Mouse (Mus musculus) c-Kit-positive CD71-positive TER-119-negative erythroid progenitor cells, embryonic 14.5 days (primary cell): ENCODE measurements around the gene B230217C12Rik.

Source experiments
- DNase-seq: peaks from one replicate; pipeline ENCODE4 v3.0.0-alpha.2; 2013; ENCODE audit warnings: low read depth

B230217C12Rik gene

GRCm38 (mm10) chr11:97840539-97840954, at the start of gene B230217C12Rik:
TSS of gene B230217C12Rik (plus strand) at chr11:97840780.
- no peak for DNase-seq

DNA sequence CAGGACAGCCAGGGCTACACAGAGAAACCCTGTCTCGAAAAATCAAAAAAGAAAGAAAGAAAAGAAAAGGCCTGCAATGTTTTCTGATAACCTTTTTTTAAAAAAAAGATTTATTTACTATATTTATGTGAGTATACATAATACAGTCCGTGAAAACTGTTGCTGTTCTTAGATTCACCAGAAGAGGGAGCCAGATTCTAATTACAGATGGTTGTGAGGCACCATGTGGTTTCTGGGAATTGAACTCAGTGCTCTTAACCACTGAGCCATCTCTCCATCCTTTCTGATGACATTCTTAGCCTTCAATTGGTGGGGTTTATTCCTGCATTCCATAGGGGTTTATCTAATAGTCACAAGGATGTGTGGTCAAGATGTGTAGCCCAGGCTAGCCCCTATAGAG, 47.4 kb upstream of the B230217C12Rik start:
- DNase-seq: peak; percentile 80

GRCm38 (mm10) chr11:97796910-97797309, 43.7 kb upstream of the B230217C12Rik start:
- peak; percentile 59 for DNase-seq

GRCm38 (mm10) chr11:97797369-97798082, 43.1 kb upstream of the B230217C12Rik start:
- no peak for DNase-seq

DNA sequence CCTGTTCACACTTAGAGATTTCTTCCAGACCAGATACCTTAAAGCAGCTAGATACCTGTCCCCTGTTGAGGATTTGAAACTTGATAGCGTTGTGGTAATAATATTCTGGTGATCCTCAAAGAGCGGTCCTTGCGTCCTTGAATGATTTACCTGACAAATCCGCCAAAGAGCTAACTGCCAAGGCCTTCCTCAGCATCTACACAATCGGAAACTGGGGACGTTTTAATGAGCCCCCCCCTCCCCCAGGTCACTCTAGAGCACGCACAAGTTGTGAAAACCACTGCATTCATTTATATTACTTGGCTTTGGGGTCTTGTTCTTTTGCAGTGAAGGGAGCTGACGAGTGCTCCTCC, 42.5 kb upstream of the B230217C12Rik start:
- DNase-seq: no peak

DNA sequence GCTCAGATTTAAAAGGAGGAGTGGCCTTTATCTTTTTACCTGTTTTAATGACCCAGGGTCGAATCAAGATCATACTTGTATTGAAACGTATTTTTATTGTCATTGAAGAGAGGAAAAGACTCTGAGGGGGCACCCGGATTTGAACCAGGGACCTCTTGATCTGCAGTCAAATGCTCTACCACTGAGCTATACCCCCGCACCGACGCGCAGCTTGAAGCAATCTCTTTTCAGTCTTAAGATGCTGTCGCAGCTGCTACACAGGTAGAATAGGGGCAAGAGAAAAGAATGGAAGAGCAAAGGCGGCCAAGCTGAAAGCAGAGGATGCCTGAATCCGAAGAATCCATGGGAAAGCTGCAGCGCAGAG, 41.8 kb upstream of the B230217C12Rik start, which contains the start of gene Lasp1:
Gene Lasp1 (plus strand): TSS at position 219 of the 364 bp plus-strand sequence.
- DNase-seq: peak; percentile 71

- no peak for DNase-seq
These were observed 41.2 kb upstream of the B230217C12Rik start for GRCm38 (mm10) chr11:97799146-97799993.

DNA sequence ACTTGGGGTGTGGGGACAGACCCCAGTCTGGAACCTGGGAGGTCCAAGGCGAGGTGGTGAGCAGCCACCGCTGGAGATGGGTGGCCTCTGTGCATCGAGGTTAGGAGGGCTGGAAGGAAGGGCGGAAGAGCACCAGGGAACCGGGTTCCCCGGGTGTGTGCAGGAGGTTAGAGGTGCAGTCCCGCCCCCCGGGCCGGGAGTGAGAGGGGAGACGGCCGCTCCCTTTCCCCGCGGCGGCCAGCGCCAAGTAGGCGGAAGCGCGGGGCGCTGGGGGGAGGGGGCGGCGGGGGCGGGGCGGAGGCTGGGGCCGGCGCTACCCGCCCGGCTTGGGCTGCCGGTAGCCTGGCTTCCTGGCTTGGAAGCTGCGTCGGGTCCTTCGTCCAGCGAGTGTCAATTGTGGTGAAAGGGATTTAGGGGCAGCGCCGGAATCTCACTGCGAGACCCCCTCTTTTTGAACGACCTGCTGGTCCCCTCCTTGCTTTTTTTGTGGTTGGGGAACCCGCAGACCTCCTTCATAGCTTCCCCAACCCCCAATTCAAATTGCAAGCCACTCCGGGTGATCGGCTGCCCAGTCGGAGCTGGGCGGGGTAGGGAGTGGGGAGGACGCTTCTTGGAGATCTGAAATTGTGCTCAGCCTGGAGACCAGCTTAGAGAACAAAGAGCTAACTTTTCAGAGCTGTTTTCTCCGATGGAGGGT, 40.4 kb upstream of the B230217C12Rik start:
- no peak for DNase-seq

DNA sequence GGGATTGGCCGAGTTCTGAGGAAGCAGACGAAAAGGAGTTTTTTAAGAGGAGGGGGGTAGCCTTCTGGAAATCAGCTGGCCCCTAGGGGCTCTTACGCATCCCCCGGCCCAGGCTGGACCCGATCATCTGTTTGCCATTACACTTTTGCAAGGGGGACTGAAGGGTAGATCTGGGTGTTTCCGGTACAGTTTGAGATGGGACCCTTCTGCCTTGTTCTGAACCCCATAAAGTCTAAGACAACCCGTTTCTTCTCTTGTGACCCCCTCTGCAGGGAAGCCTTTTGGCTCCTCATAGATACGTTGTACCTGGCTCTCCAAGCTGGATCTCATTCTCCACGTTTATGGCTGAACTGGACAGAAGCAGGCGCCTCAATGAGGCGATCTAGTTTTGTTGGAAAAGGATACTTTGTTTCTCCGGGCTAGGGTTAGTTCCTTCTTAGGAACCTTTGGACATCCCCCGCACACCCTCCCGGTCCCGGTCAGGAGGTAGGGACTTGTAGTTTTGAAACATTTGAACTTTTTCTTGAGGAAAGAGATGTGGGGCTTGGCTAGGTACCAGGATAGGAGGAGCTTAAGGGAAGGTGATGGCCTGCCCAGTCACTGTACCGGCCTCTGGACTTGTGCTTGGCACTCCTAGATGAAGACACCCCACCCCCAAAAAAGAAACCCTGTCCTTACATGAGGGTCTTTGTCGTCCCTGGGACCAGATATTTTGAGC, 39.7 kb upstream of the B230217C12Rik start:
- DNase-seq: no peak

- no peak for DNase-seq
These were observed 39.0 kb upstream of the B230217C12Rik start for GRCm38 (mm10) chr11:97801409-97802193.

DNA sequence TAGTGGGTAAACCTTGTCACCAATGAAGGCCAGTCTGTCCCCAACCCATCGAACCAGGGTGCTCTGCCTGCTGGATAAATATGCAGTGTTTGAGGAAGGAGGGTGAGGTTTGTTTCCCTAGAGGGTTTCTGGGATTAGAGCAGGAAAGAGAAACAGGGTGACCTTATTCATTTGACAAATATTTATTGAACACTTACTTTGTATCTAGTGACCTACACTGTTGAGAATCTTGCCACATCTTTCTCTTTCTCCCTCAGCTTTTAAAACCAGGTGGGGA, 38.4 kb upstream of the B230217C12Rik start:
- DNase-seq: no peak

DNA sequence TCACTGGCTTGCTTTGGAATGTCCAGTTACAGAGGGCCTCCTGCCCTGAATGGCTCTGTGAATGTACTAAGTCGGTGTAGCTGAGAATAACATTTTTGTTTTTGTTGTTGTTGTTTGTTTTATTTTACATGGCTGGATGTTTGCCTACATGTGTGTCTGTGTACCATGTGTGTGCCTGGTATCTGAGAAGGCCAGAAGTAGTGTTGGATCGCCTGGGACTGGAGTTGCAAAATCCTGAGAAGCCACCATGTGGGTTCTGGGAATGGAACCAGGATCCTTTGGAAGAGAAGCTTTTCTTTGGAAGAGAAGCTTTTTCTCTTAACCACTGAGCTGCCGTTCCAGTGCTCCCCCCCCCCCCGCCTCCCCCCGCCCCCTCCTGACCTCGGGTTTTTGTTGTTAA, 38.1 kb upstream of the B230217C12Rik start:
- DNase-seq: no peak

GRCm38 (mm10) chr11:97803847-97804246, 36.7 kb upstream of the B230217C12Rik start:
- no peak for DNase-seq

DNA sequence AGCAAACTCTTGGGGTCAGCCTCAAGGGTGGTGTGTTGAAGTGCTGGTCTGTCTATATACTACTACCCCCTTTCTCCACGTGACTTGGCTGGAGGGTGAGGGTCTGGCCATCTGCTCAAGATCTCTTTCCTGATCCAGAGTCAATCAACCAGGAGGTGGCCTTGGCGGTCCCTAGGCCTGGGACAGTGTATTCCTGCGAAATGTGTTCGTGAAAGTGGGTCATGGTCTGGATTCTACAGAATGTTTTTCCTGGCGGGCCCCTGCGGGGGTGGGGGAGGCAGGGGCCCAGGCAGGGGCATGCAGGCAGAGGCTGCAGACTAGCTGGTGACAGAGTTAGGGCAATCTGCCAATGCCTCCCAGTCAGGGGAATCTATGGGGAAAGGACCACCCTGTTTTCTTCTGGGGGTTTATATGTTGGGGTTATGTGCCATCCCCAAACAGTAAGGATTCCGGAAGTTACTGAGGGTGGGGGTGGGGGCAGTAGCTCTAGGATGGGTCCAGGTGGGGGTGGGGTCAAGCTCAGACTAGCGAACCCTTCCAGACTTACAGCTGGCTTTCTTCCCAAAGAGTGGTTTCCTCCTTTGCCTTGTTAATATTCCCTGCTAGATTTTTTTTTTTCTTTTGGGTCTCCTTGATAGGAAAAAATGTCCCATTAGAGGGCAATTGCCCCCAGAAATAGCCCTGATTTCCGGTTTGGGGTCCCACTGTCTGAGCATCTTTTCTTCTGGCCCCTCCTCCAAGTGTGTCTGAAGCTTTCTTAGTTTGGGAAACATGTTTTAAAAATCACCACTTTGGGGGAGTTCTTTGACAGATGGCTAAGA, 35.5 kb upstream of the B230217C12Rik start:
- DNase-seq: no peak

DNA sequence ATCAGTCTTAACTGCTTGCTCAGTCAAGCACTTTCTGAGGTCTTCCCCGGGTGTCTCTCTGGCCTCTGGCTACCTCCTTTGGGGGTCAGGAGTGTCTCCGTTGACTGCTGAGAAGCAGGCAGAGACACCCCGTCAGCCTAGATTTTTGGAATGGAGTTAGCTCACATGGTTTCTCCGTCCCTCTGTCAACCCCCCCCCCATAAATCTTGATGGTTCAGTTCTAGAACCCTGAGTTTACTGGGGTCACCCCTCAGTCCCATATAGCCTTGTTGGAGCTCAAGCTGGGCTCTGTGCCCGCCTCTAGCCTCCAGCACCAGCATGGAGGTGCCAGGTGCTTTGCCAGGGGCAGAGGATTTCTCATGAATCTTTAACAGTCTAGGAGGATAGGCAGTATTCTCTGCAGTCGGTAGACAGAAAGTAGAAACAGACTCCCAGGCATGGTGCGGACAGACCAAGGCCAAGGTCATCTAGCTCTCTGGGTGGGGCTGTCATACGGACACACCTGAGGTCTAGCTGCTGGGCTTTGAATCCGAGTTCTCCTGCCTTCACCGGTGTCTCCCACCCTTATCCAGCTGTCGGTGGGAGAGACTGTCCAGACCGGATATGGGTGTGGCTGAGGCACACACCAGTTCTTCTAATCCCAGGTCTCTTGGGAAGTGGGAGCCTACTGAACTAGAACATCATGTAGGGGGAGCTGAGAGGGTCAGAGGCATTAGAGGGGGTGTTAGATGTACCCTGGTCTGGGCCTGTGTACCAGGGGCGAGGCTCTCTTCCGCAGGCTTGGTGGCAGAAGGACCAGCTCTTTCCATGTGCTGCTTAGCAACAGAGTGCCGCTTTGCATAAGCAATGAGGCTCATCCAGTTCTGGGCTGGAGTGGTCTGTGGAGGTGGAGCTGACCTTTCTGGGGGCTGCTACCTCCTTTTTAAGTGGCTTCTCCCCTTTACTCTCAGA, 34.6 kb upstream of the B230217C12Rik start:
- DNase-seq: no peak

DNA sequence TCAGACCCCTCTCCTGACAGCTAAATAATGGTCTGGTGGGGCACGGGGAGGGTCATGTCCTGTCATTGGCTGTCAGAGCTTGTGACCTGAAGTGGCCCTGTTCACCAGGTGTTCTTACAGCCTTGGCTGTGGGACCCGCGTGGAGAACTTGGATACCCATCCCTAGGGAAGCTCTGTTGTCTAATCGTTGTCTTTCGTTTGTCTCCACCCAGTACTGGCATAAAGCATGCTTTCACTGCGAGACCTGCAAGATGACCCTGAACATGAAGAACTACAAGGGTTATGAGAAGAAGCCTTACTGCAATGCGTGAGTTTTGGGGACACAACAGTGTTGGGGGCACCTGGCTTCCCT, 34.0 kb upstream of the B230217C12Rik start:
- DNase-seq: no peak

DNA sequence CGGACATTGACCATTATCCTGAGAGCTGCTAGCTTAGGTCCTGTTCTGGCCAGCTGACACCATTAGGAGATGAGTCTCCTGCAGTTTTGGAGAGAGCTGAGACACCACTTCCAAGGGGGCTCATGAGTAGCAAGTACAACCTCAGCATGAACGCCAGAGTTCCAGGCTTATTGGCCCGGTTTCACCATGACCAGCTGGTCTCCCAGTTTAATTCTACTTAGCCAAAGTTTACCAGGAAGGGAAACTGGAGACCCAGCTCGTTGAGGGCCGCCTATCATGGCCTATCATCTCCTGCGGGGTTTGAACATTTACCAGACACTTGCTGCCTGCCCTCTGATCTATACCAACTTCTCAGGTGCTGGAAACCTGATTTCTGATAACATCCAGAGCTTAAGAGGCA, 33.0 kb upstream of the B230217C12Rik start:
- DNase-seq: no peak

DNA sequence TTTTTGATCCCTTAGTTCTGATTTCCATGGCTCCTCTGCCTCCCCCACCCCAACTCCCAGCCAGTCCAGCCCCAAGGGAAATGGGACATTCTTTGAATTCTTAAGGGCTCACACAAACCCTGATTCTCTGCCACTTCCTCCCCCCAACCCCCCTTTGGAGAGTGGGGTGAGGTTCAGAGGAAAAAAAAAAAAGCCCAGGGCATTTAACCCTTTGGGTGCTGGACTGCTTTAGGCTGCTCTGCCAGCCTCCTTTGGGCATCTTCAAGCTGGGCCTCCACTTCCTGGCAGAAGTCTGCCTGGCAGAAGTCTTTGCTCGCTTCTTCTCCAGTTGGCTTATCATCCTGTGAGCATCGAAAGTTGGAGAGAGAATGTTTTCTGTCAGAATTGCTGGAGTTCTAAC, 32.5 kb upstream of the B230217C12Rik start:
- no peak for DNase-seq

- DNase-seq: no peak
These were observed 31.9 kb upstream of the B230217C12Rik start for GRCm38 (mm10) chr11:97808621-97809234.
